Mouse (Mus musculus): ENCODE measurements around the gene Kctd17. TPM values are rescaled to one million over a fixed set of nuclear protein-coding genes. Genes with fewer than 3 reads are reported as not detected.

The Kctd17 gene
- total RNA-seq, 4 experiments from 2014 or later: 17.9 to 26.9 (median 20.2) TPM

GRCm38 (mm10) chr15:78413719-78414117 is 14.6 kb upstream of the Kctd17 start:
- DNase-seq (ENCODE audit: low spot score): no peak

- no peak for DNase-seq (ENCODE audit: low spot score)
Measured at GRCm38 (mm10) chr15:78414157-78414556, 14.2 kb upstream of the Kctd17 start.

GRCm38 (mm10) chr15:78416937-78417336 is 11.4 kb upstream of the Kctd17 start:
- no peak for DNase-seq (ENCODE audit: low spot score)

- DNase-seq (ENCODE audit: low spot score): no peak
Measured at GRCm38 (mm10) chr15:78420395-78420794, 8.0 kb upstream of the Kctd17 start.

- DNase-seq (ENCODE audit: low spot score): peak; percentile 62
Measured at GRCm38 (mm10) chr15:78422046-78422956, 6.1 kb upstream of the Kctd17 start.

- no peak for DNase-seq (ENCODE audit: low spot score)
Measured at GRCm38 (mm10) chr15:78424507-78424906, 3.9 kb upstream of the Kctd17 start.

GRCm38 (mm10) chr15:78425230-78425629 is 3.1 kb upstream of the Kctd17 start:
- no peak for DNase-seq (ENCODE audit: low spot score)

GRCm38 (mm10) chr15:78429139-78429459 is 735 bp downstream of the Kctd17 start:
- no peak for DNase-seq (ENCODE audit: low spot score)

- DNase-seq (ENCODE audit: low spot score): peak; percentile 55
Measured at GRCm38 (mm10) chr15:78429871-78430622, 1.7 kb downstream of the Kctd17 start.

GRCm38 (mm10) chr15:78430874-78431273 is 2.5 kb downstream of the Kctd17 start:
- no peak for DNase-seq (ENCODE audit: low spot score)

- no peak for DNase-seq (ENCODE audit: low spot score)
Measured at GRCm38 (mm10) chr15:78431541-78432121, 3.3 kb downstream of the Kctd17 start.

- no peak for DNase-seq (ENCODE audit: low spot score)
Measured at GRCm38 (mm10) chr15:78434896-78435520, 6.6 kb downstream of the Kctd17 start.

GRCm38 (mm10) chr15:78435681-78436080 is 7.3 kb downstream of the Kctd17 start:
- DNase-seq (ENCODE audit: low spot score): no peak

- peak; percentile 82 for DNase-seq (ENCODE audit: low spot score)
Measured at GRCm38 (mm10) chr15:78436380-78437192, 8.2 kb downstream of the Kctd17 start.

- DNase-seq (ENCODE audit: low spot score): peak; percentile 59
Measured at GRCm38 (mm10) chr15:78437237-78438017, 9.1 kb downstream of the Kctd17 start.

- no peak for DNase-seq (ENCODE audit: low spot score)
Measured at GRCm38 (mm10) chr15:78438018-78438394, 9.6 kb downstream of the Kctd17 start.

- no peak for DNase-seq (ENCODE audit: low spot score)
Measured at GRCm38 (mm10) chr15:78438505-78438904, 10.1 kb downstream of the Kctd17 start.

- DNase-seq (ENCODE audit: low spot score): no peak
Measured at GRCm38 (mm10) chr15:78438973-78439372, 10.6 kb downstream of the Kctd17 start.

- no peak for DNase-seq (ENCODE audit: low spot score)
Measured at GRCm38 (mm10) chr15:78442231-78442630, 13.9 kb downstream of the Kctd17 start.

GRCm38 (mm10) chr15:78443857-78444256 is 15.5 kb downstream of the Kctd17 start:
- no peak for DNase-seq (ENCODE audit: low spot score)

Measured in heart, adult 8-10 months (tissue).